Mouse (Mus musculus) heart, postnatal 0 days (tissue): ENCODE measurements at regions not wholly inside any gene's neighbourhood (a gene's known extent, or its start where the extent isn't known, plus 50 kb on each side); places are given as distances from the start of the nearest gene placed in this dataset.

Experiments
- ATAC-seq: fragments of 200-750 bp; cut with Nextera tagmentation; 2 replicates; pipeline ENCODE4 v1.8.0; 2017; ENCODE audit warnings: low read depth, moderate number of reproducible peaks, moderate library complexity; ENCODE audit not compliant: insufficient read depth
- DNase-seq: peaks from one replicate; pipeline ENCODE4 v3.0.0-alpha.2; 2016; ENCODE audit warnings: low spot score
- H3K27ac ChIP-seq: fragments of 300-500 bp; sonication (generic); 2 replicates; pipeline ENCODE4 v1.5.1; 2014; ENCODE audit warnings: low read depth, mild to moderate bottlenecking
- H3K27me3 ChIP-seq: fragments of 300-500 bp; sonication (generic); 2 replicates; pipeline ENCODE4 v1.6.1; 2014; ENCODE audit warnings: low read length, mixed read lengths; ENCODE audit not compliant: control insufficient read depth, insufficient read depth
- H3K36me3 ChIP-seq: fragments of 300-500 bp; sonication (generic); replicated peaks from 2 replicates; pipeline ENCODE4 v1.6.1; 2014; ENCODE audit warnings: low read length, mixed read lengths; ENCODE audit not compliant: control insufficient read depth, insufficient read depth
- H3K4me1 ChIP-seq: fragments of 300-500 bp; sonication (generic); 2 replicates; pipeline ENCODE4 v1.6.1; 2014; ENCODE audit warnings: antibody characterized with exemption; ENCODE audit not compliant: control insufficient read depth, insufficient read depth
- H3K4me2 ChIP-seq: fragments of 300-500 bp; sonication (generic); 2 replicates; pipeline ENCODE4 v1.6.1; 2014; ENCODE audit warnings: low read depth, mild to moderate bottlenecking, low read length, moderate library complexity
- H3K4me3 ChIP-seq: fragments of 300-500 bp; sonication (generic); 2 replicates; pipeline ENCODE4 v1.5.1; 2014; ENCODE audit warnings: low read depth, low read length
- H3K9ac ChIP-seq: fragments of 300-500 bp; sonication (generic); replicated peaks from 2 replicates; pipeline ENCODE4 v1.6.1; 2014; ENCODE audit warnings: low read depth, low read length, mixed read lengths
- H3K9me3 ChIP-seq: fragments of 300-500 bp; sonication (generic); replicated peaks from 2 replicates; pipeline ENCODE4 v1.6.1; 2016; ENCODE audit warnings: low read length; ENCODE audit not compliant: control insufficient read depth
- CTCF ChIP-seq: IDR thresholded peaks from 2 replicates; pipeline ENCODE4 v1.5.1; 2016; ENCODE audit warnings: antibody characterized with exemption, control low read depth, low read depth
- EP300 ChIP-seq: IDR thresholded peaks from 2 replicates; pipeline ENCODE4 v1.6.1; 2016; ENCODE audit warnings: antibody characterized with exemption, low read depth
- WGBS: fragments of 180-500 bp; shearing (Covaris S2); extraction: QIAGEN DNeasy Blood & Tissue Kit; methylation state at CpG from one replicate; pipeline ENCODE4 v1.1.7; 2014; 5-methylcytosine and 5-hydroxymethylcytosine counted together

GRCm38 (mm10) chr10:92298693-92299092 is 423.5 kb downstream of the Nedd1 start:
- 49% methylated on average over 13 of the region's 13 CpGs for WGBS

GRCm38 (mm10) chr10:92296837-92297236 is 425.4 kb downstream of the Nedd1 start:
- H3K4me2 ChIP-seq: no peak overlapping the region
- TF ChIP-seq CTCF (no peak), EP300 (no peak)
- H3K27ac ChIP-seq: no peak overlapping the region
- no peaks in the 10 kb centered on the region for H3K9me3 ChIP-seq
- 82% methylated on average over 4 of the region's 4 CpGs for WGBS
- DNase-seq (no peak), ATAC-seq (no peak)
- H3K4me3 ChIP-seq: no peak overlapping the region
- no peaks in the 10 kb centered on the region for H3K27me3 ChIP-seq
- H3K36me3 ChIP-seq: no peaks in the 10 kb centered on the region
- no peaks in the 10 kb centered on the region for H3K4me1 ChIP-seq
- H3K9ac ChIP-seq: no peak overlapping the region

More at GRCm38 (mm10) chr10:92298693-92299092, 423.5 kb downstream of the Nedd1 start:
- ATAC-seq (no peak), DNase-seq (no peak)
- H3K4me2 ChIP-seq: no peak overlapping the region
- H3K9ac ChIP-seq: no peak overlapping the region
- H3K4me1 ChIP-seq: no peaks in the 10 kb centered on the region
- no peaks in the 10 kb centered on the region for H3K9me3 ChIP-seq
- H3K36me3 ChIP-seq: no peaks in the 10 kb centered on the region
- H3K27ac ChIP-seq: no peak overlapping the region
- no peak for TF ChIP-seq CTCF
- TF ChIP-seq EP300: no peak
- no peaks in the 10 kb centered on the region for H3K27me3 ChIP-seq
- H3K4me3 ChIP-seq: no peak overlapping the region

- no peak for ATAC-seq
- Histone ChIP-seq H3K36me3 (no peaks in the 10 kb centered on the region), H3K9me3 (no peaks in the 10 kb centered on the region), H3K27me3 (no peaks in the 10 kb centered on the region), H3K9ac (no peak overlapping the region), H3K4me2 (no peak overlapping the region), H3K27ac (no peak overlapping the region), H3K4me3 (no peak overlapping the region), H3K4me1 (no peaks in the 10 kb centered on the region)
- TF ChIP-seq EP300 (no peak), CTCF (no peak)
- no peak for DNase-seq
- WGBS: 91% methylated on average over 9 of the region's 9 CpGs
Observed at GRCm38 (mm10) chr10:92296303-92296702, 425.9 kb downstream of the Nedd1 start.

- TF ChIP-seq CTCF (no peak), EP300 (no peak)
- no peak for DNase-seq
- H3K9me3 ChIP-seq: no peaks in the 10 kb centered on the region
- H3K9ac ChIP-seq: no peak overlapping the region
- ATAC-seq: no peak
- H3K4me2 ChIP-seq: no peak overlapping the region
- 59% methylated on average over 4 of the region's 4 CpGs for WGBS
- no peak overlapping the region for H3K27ac ChIP-seq
- no peaks in the 10 kb centered on the region for H3K36me3 ChIP-seq
- no peaks in the 10 kb centered on the region for H3K27me3 ChIP-seq
- H3K4me1 ChIP-seq: no peaks in the 10 kb centered on the region
- no peak overlapping the region for H3K4me3 ChIP-seq
Observed at GRCm38 (mm10) chr10:92293261-92293660, 429.0 kb downstream of the Nedd1 start.

GRCm38 (mm10) chr10:92289230-92289629 is 433.0 kb downstream of the Nedd1 start:
- Histone ChIP-seq H3K4me1 (no peaks in the 10 kb centered on the region), H3K9ac (no peak overlapping the region), H3K9me3 (no peaks in the 10 kb centered on the region), H3K4me2 (no peak overlapping the region), H3K27ac (no peak overlapping the region), H3K27me3 (no peaks in the 10 kb centered on the region), H3K36me3 (no peaks in the 10 kb centered on the region), H3K4me3 (no peak overlapping the region)
- no peak for TF ChIP-seq EP300
- TF ChIP-seq CTCF: no peak
- DNase-seq (no peak), ATAC-seq (no peak)
- WGBS: 48% methylated on average over 5 of the region's 5 CpGs

GRCm38 (mm10) chr10:92284231-92284630 is 438.0 kb downstream of the Nedd1 start:
- ATAC-seq (no peak), DNase-seq (no peak)
- WGBS: 70% methylated on average over 4 of the region's 4 CpGs
- no peak overlapping the region for H3K27ac ChIP-seq
- no peak overlapping the region for H3K4me3 ChIP-seq
- H3K4me1 ChIP-seq: no peaks in the 10 kb centered on the region
- no peaks in the 10 kb centered on the region for H3K27me3 ChIP-seq
- H3K4me2 ChIP-seq: no peak overlapping the region
- TF ChIP-seq EP300: no peak
- TF ChIP-seq CTCF: no peak
- H3K36me3 ChIP-seq: no peaks in the 10 kb centered on the region
- no peak overlapping the region for H3K9ac ChIP-seq
- H3K9me3 ChIP-seq: no peaks in the 10 kb centered on the region
